ENCODE assay signal across 31 mouse cellular contexts in genomic region chr13:115671685-115672084, GRCm38 (mm10).
"Had no signal": no experiment of that assay in that cellular context is flagged by ENCODE, and none has a peak within 500 bp of the region (broad histone marks: within the 10 kb centered on the region; RNA-seq: fewer than 3 reads in every experiment).

No protein-coding gene starts in this region.

- H3K4me3 ChIP-seq: limb, embryonic 10.5 days; limb, embryonic 12.5 days; limb, embryonic 13.5 days; limb, embryonic 15.5 days; liver, embryonic 12.5 days; liver, embryonic 13.5 days; liver, embryonic 15.5 days; lung, embryonic 15.5 days; megakaryocyte, embryonic 14.5 days; midbrain, embryonic 10.5 days; midbrain, embryonic 12.5 days; midbrain, embryonic 13.5 days; midbrain, embryonic 15.5 days; myocyte had no signal

- H3K27ac ChIP-seq: limb, embryonic 10.5 days; limb, embryonic 12.5 days; limb, embryonic 13.5 days; limb, embryonic 15.5 days; liver, embryonic 12.5 days; liver, embryonic 13.5 days; liver, embryonic 14.5 days; liver, embryonic 15.5 days; lung, embryonic 15.5 days; macrophage; midbrain, embryonic 10.5 days; midbrain, embryonic 12.5 days; midbrain, embryonic 13.5 days; midbrain, embryonic 15.5 days had no signal

- H3K4me1 ChIP-seq: limb, embryonic 13.5 days; limb, embryonic 15.5 days; liver, embryonic 12.5 days; liver, embryonic 13.5 days; liver, embryonic 15.5 days; lung, embryonic 15.5 days; megakaryocyte, embryonic 14.5 days; midbrain, embryonic 10.5 days; midbrain, embryonic 12.5 days; midbrain, embryonic 13.5 days; midbrain, embryonic 15.5 days had no signal

- ATAC-seq: liver, embryonic 12.5 days; liver, postnatal 0 days; lung, postnatal 0 days; midbrain, embryonic 13.5 days; midbrain, embryonic 15.5 days; midbrain, embryonic 16.5 days had no signal

- H3K4me2 ChIP-seq: limb, embryonic 12.5 days; limb, embryonic 13.5 days; limb, embryonic 15.5 days; liver, embryonic 11.5 days; liver, embryonic 12.5 days; liver, embryonic 13.5 days; liver, embryonic 15.5 days; lung, embryonic 14.5 days; lung, embryonic 15.5 days; midbrain, embryonic 11.5 days; midbrain, embryonic 12.5 days; midbrain, embryonic 13.5 days; midbrain, embryonic 15.5 days had no signal

- DNase-seq: left cerebral cortex, postnatal 4 days; liver; liver, embryonic 13.5 days; liver, postnatal 0 days; lung, adult 18-20 months; lung, adult 2 months; lung, embryonic 14.5 days; lung, postnatal 10 days; lung, postnatal 14 days; lung, postnatal 36 days; lung, postnatal 4 days; midbrain, embryonic 14.5 days had no signal

- H3K36me3 ChIP-seq: limb, embryonic 10.5 days; limb, embryonic 12.5 days; limb, embryonic 13.5 days; limb, embryonic 15.5 days; liver, embryonic 12.5 days; liver, embryonic 13.5 days; liver, embryonic 15.5 days; lung, embryonic 15.5 days; midbrain, embryonic 10.5 days; midbrain, embryonic 12.5 days; midbrain, embryonic 13.5 days; midbrain, embryonic 15.5 days had no signal

- H3K9me3 ChIP-seq: limb, embryonic 10.5 days; limb, embryonic 12.5 days; limb, embryonic 13.5 days; limb, embryonic 15.5 days; liver, embryonic 12.5 days; liver, embryonic 13.5 days; liver, embryonic 15.5 days; lung, embryonic 15.5 days; midbrain, embryonic 10.5 days; midbrain, embryonic 12.5 days; midbrain, embryonic 13.5 days; midbrain, embryonic 15.5 days had no signal

- H3K9ac ChIP-seq: limb, embryonic 12.5 days; limb, embryonic 13.5 days; limb, embryonic 15.5 days; liver, embryonic 12.5 days; liver, embryonic 13.5 days; liver, embryonic 14.5 days; liver, embryonic 15.5 days; liver, postnatal 0 days; lung, embryonic 14.5 days; lung, embryonic 15.5 days; midbrain, embryonic 12.5 days; midbrain, embryonic 13.5 days; midbrain, embryonic 15.5 days had no signal

- H3K27me3 ChIP-seq: limb, embryonic 12.5 days; limb, embryonic 13.5 days; limb, embryonic 15.5 days; liver, embryonic 12.5 days; liver, embryonic 13.5 days; liver, embryonic 15.5 days; lung, embryonic 15.5 days; megakaryocyte, embryonic 14.5 days; midbrain, embryonic 15.5 days had no signal
